In the genomic region with DNA sequence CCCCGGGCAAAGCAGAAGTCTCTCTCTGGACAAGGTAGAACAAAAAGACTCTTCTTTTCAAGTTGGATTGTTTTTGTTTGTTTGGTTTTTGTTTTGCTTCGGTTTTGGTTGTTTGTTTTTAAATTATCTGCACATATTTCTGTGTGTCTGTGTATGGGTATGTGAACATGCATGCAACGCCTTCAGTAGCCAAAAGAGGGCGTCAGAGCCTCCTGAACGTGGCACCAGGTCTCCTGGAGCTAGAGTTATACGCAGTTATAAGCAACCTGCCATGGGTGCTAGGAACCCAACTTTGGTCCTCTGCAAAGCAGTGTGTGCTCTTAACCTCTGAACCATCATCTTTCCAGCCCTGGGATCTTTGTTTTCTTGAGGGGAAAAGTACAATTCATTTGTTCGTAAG, we compare ENCODE assay signal across 26 mouse cellular contexts. TPM values are rescaled to one million over a fixed set of nuclear protein-coding genes. Genes with fewer than 3 reads are reported as not detected.
DNase-seq lines count a peak whose midpoint lies in the region; ATAC-seq and TF ChIP-seq lines count a peak whose summit lies in the region.
"Had no signal": no experiment of that assay in that cellular context is flagged by ENCODE, and none has a peak within 500 bp of the region (broad histone marks: within the 10 kb centered on the region; RNA-seq: fewer than 3 reads in every experiment).

No protein-coding gene starts in this region.

- no peak overlapping the region for H3K4me3 ChIP-seq in embryonic facial prominence, embryonic 12.5 days
- no peak overlapping the region for H3K4me3 ChIP-seq in embryonic facial prominence, embryonic 10.5 days
- no peak overlapping the region for H3K4me3 ChIP-seq in liver, embryonic 14.5 days (ENCODE audit: insufficient read depth in 1 of 2, low read depth in 2 of 2, low read length in 2 of 2)
- no peak overlapping the region for H3K4me3 ChIP-seq in E14TG2a.4 (replicated peaks; ENCODE audit: low read length)
- H3K4me3 ChIP-seq in limb, embryonic 10.5 days = no peak overlapping the region
- H3K4me3 ChIP-seq: embryonic facial prominence, embryonic 15.5 days; gastrocnemius, adult 2 months; heart, embryonic 10.5 days; hindbrain, embryonic 10.5 days; limb, embryonic 15.5 days; megakaryocyte, embryonic 14.5 days had no signal

- intact Hi-C loops in left cerebral cortex, postnatal 14 days (cut with DNase I) = loop anchor here (5.0 to 10.0 kb wide), 2 partner anchors 103 to 276 kb away; no protein-coding TSS in a partner anchor

- no peak for DNase-seq in embryonic facial prominence, embryonic 10.5 days (ENCODE audit: low spot score)
- DNase-seq in liver, embryonic 14.5 days (ENCODE audit: low read depth in 3 of 3, low spot score in 3 of 3) = no peak
- DNase-seq in liver = no peak
- DNase-seq in limb, embryonic 10.5 days (ENCODE audit: low spot score) = no peak
- DNase-seq in left cerebral cortex, postnatal 14 days (ENCODE audit: low spot score in 2 of 2) = no peak
- DNase-seq: adrenal gland, adult 8-10 months; cerebellum, adult 8-10 months; cerebellum, postnatal 36 days; embryo, embryonic 11 days; gastrocnemius, adult 2 months; heart, postnatal 10 days; kidney, adult 11 months; kidney, postnatal 10 days; lung, postnatal 14 days; midbrain, embryonic 14.5 days; thymus, postnatal 14 days had no signal

- no peaks in the 10 kb centered on the region for H3K9me3 ChIP-seq in embryonic facial prominence, embryonic 12.5 days
- no peaks in the 10 kb centered on the region for H3K9me3 ChIP-seq in embryonic facial prominence, embryonic 10.5 days
- no peaks in the 10 kb centered on the region for H3K9me3 ChIP-seq in liver, embryonic 14.5 days (ENCODE audit: control insufficient read depth, low read length)
- H3K9me3 ChIP-seq in E14TG2a.4 (ENCODE audit: low read length) = no peaks in the 10 kb centered on the region
- H3K9me3 ChIP-seq in limb, embryonic 10.5 days (replicated peaks) = no peaks in the 10 kb centered on the region
- H3K9me3 ChIP-seq: embryonic facial prominence, embryonic 15.5 days; heart, embryonic 10.5 days; limb, embryonic 15.5 days had no signal

- 87% methylated on average over 7 of the region's 7 CpGs for WGBS in embryonic facial prominence, embryonic 12.5 days
- WGBS in embryonic facial prominence, embryonic 10.5 days = 91% methylated on average over 7 of the region's 7 CpGs
- WGBS in liver, embryonic 14.5 days (ENCODE audit: insufficient replicate concordance) = 64% methylated on average over 7 of the region's 7 CpGs
- 89% methylated on average over 7 of the region's 7 CpGs for WGBS in limb, embryonic 10.5 days

- 0 out of 2 replicates have a peak, but pooled peaks have one; percentile 6 for TF ChIP-seq CTCF in liver, embryonic 14.5 days (IDR thresholded peaks at IDR 0.05; ENCODE audit: low read depth)
- TF ChIP-seq CTCF in E14TG2a.4 (conservative IDR thresholded peaks at IDR 0.05; ENCODE audit: low read length) = peak; percentile 67

- no peak overlapping the region for H3K4me2 ChIP-seq in embryonic facial prominence, embryonic 12.5 days (replicated peaks)
- no peak overlapping the region for H3K4me2 ChIP-seq in liver, embryonic 14.5 days (ENCODE audit: low read depth)
- H3K4me2 ChIP-seq: embryonic facial prominence, embryonic 15.5 days; limb, embryonic 15.5 days had no signal

- H3K9ac ChIP-seq in embryonic facial prominence, embryonic 12.5 days = no peak overlapping the region
- H3K9ac ChIP-seq in liver, embryonic 14.5 days (replicated peaks) = no peak overlapping the region
- H3K9ac ChIP-seq: embryonic facial prominence, embryonic 15.5 days; limb, embryonic 15.5 days had no signal

- H3K27ac ChIP-seq in embryonic facial prominence, embryonic 12.5 days = peak overlapping the region; percentile 0; the same call in 1 of the 2 replicates
- H3K27ac ChIP-seq in embryonic facial prominence, embryonic 10.5 days (replicated peaks) = no peak overlapping the region
- H3K27ac ChIP-seq in liver, embryonic 14.5 days = no peak overlapping the region
- peak overlapping the region; percentile 100 for H3K27ac ChIP-seq in limb, embryonic 10.5 days
- H3K27ac ChIP-seq: embryonic facial prominence, embryonic 15.5 days; gastrocnemius, adult 2 months; heart, embryonic 10.5 days; hindbrain, embryonic 10.5 days; hindbrain, postnatal 0 days had no signal

- no peaks in the 10 kb centered on the region for H3K27me3 ChIP-seq in embryonic facial prominence, embryonic 12.5 days
- peaks cover 17% of the 10 kb centered on the region; the same call in 1 of the 2 replicates for H3K27me3 ChIP-seq in embryonic facial prominence, embryonic 10.5 days (replicated peaks; ENCODE audit: low read depth, poor library complexity, severe bottlenecking)
- H3K27me3 ChIP-seq in liver, embryonic 14.5 days (ENCODE audit: control insufficient read depth, insufficient read depth, low read length) = peaks cover 22% of the 10 kb centered on the region
- H3K27me3 ChIP-seq in E14TG2a.4 (ENCODE audit: insufficient read depth, low read length) = no peaks in the 10 kb centered on the region
- no peaks in the 10 kb centered on the region for H3K27me3 ChIP-seq in limb, embryonic 10.5 days (ENCODE audit: low read depth, poor library complexity, severe bottlenecking)
- H3K27me3 ChIP-seq: embryonic facial prominence, embryonic 15.5 days; limb, embryonic 15.5 days had no signal

- ATAC-seq in embryonic facial prominence, embryonic 12.5 days (ENCODE audit: insufficient number of reproducible peaks, insufficient read depth, low FRiP score, low TSS enrichment) = no peak
- ATAC-seq in liver, embryonic 14.5 days (ENCODE audit: insufficient read depth) = no peak
- ATAC-seq in megakaryocyte progenitor cell, adult 5-6 weeks (replicated peaks; ENCODE audit: poor library complexity) = no peak
- ATAC-seq: forebrain, embryonic 14.5 days; hindbrain, postnatal 0 days had no signal

- peaks cover 42% of the 10 kb centered on the region for H3K4me1 ChIP-seq in embryonic facial prominence, embryonic 12.5 days
- H3K4me1 ChIP-seq in embryonic facial prominence, embryonic 10.5 days = peaks cover 64% of the 10 kb centered on the region
- no peaks in the 10 kb centered on the region for H3K4me1 ChIP-seq in liver, embryonic 14.5 days (replicated peaks; ENCODE audit: control insufficient read depth in 2 of 2, insufficient read depth in 2 of 2, low read length in 1 of 2)
- H3K4me1 ChIP-seq in E14TG2a.4 (replicated peaks; ENCODE audit: low read depth, low read length) = peaks cover 66% of the 10 kb centered on the region
- peaks cover 64% of the 10 kb centered on the region for H3K4me1 ChIP-seq in limb, embryonic 10.5 days

- TF ChIP-seq EP300 in liver, embryonic 14.5 days (IDR thresholded peaks at IDR 0.05; ENCODE audit: low read depth) = no peak

- no peaks in the 10 kb centered on the region for H3K36me3 ChIP-seq in embryonic facial prominence, embryonic 12.5 days
- H3K36me3 ChIP-seq in embryonic facial prominence, embryonic 10.5 days (replicated peaks) = no peaks in the 10 kb centered on the region
- H3K36me3 ChIP-seq in liver, embryonic 14.5 days (replicated peaks; ENCODE audit: control insufficient read depth, insufficient read depth, low read depth) = no peaks in the 10 kb centered on the region
- no peaks in the 10 kb centered on the region for H3K36me3 ChIP-seq in E14TG2a.4 (ENCODE audit: insufficient read depth, low read length)
- no peaks in the 10 kb centered on the region for H3K36me3 ChIP-seq in limb, embryonic 10.5 days
- H3K36me3 ChIP-seq: embryonic facial prominence, embryonic 15.5 days; heart, embryonic 10.5 days; hindbrain, embryonic 10.5 days; limb, embryonic 15.5 days had no signal

RNA-seq across cellular contexts. Expression of gene Sulf2, which starts 3.8 kb away (rescaled TPM):
- polyA plus RNA-seq in embryonic facial prominence, embryonic 12.5 days (2016; fragmentation: Nextera tagmentation; extraction: Ambion mirVana) = 229 and 238 TPM in 2 replicates
- 115 and 131 TPM in 2 replicates for polyA plus RNA-seq in embryonic facial prominence, embryonic 10.5 days (2016; fragmentation: Nextera tagmentation; extraction: Ambion mirVana)
- 0.79 and 0.99 TPM in 2 replicates for polyA plus RNA-seq in liver, embryonic 14.5 days (2012; rRNA removed)
- polyA plus RNA-seq in liver, embryonic 14.5 days (2014; fragmentation: Nextera tagmentation; extraction: Ambion mirVana) = 0.81 and 1.4 TPM in 2 replicates
- polyA plus RNA-seq in limb, embryonic 10.5 days (2016; fragmentation: Nextera tagmentation; extraction: Ambion mirVana) = 157 and 188 TPM in 2 replicates
- 1.3 and 3.5 TPM in 2 replicates for total RNA-seq in megakaryocyte progenitor cell, adult 5-6 weeks (2015)
- 0.88 and 1.5 TPM in 2 replicates for total RNA-seq in megakaryocyte progenitor cell, adult 5-6 weeks (2017)
- 100 to 1,000 TPM; 143 to 153 TPM for total RNA-seq in left cerebral cortex, postnatal 14 days (2021)

Comparison
In these comparisons a context has a peak if more than half of its experiments do, and no peak if none do; other contexts are left out.
1. H3K27ac ChIP-seq: peak in embryonic facial prominence, embryonic 12.5 days (single experiment) and limb, embryonic 10.5 days (single experiment); none in embryonic facial prominence, embryonic 10.5 days (single experiment) and liver, embryonic 14.5 days (single experiment).
2. RNA of gene Sulf2, which starts 3.8 kb away (polyA plus RNA-seq): 229 to 238 TPM in embryonic facial prominence, embryonic 12.5 days, 157 to 188 TPM in limb, embryonic 10.5 days and 115 to 131 TPM in embryonic facial prominence, embryonic 10.5 days; 0.79 to 1.4 TPM in liver, embryonic 14.5 days; every median in the first group is over 10 times any median in the second.